Mouse (Mus musculus) liver, embryonic 14.5 days (tissue): Measurements from ENCODE around the gene Iqsec1.

Experiments used
- CTCF ChIP-seq: IDR thresholded peaks from 2 replicates; pipeline ENCODE4 v1.5.1; 2016; ENCODE audit warnings: antibody characterized with exemption, low read depth, control low read depth
- EP300 ChIP-seq: IDR thresholded peaks from 2 replicates; pipeline ENCODE4 v1.6.1; 2016; ENCODE audit warnings: antibody characterized with exemption, low read depth

GRCm38 (mm10) chr6:90821916-90822602 is 166.4 kb downstream of the Iqsec1 start:
- TF ChIP-seq EP300 (no peak), CTCF (no peak)
